Mouse (Mus musculus): Measurements from ENCODE around the gene Prr12.

Gene Prr12

DNA sequence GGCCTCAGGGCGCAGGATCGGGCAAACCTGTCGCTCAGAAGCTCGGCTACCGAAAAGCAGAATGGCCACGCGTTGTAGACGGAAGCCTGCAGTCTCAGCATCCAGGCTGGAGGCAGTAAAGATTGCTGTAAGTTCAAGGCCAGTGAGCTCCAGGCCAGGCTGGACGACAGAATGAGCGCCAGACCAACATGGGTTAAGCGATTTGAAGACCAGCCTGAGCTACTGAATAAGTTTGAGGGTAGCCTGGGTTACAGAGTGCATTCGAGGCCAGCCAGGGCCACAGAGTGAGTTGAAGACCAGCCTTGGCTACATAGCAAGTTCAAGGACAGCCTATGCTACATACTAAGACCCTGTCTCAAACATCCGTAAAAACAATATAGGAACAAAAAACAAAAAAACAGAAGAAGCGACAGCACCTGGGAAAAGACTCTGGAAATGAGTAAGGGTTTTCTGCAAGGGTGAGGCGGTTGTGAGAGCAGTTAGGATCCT lies 54.7 kb downstream of the Prr12 start:
- DNase-seq (ENCODE audit: low spot score), result no peak

GRCm38 (mm10) chr7:44997231-44997939 lies 55.3 kb downstream of the Prr12 start, which contains the start of gene Irf3:
TSS of gene Irf3 (plus strand) at chr7:44997648.
- peak; percentile 97 for DNase-seq (ENCODE audit: low spot score)

GRCm38 (mm10) chr7:44996672-44997071 lies 56.0 kb downstream of the Prr12 start:
- DNase-seq (ENCODE audit: low spot score), result no peak

GRCm38 (mm10) chr7:44986879-44987718 lies 65.6 kb downstream of the Prr12 start:
- DNase-seq (ENCODE audit: low spot score), result no peak

- DNase-seq (ENCODE audit: low spot score), result peak; percentile 99
These were observed 66.3 kb downstream of the Prr12 start, which contains the start of gene Prmt1 for GRCm38 (mm10) chr7:44986192-44986878. TSS of gene Prmt1 (minus strand) at chr7:44986568.

DNA sequence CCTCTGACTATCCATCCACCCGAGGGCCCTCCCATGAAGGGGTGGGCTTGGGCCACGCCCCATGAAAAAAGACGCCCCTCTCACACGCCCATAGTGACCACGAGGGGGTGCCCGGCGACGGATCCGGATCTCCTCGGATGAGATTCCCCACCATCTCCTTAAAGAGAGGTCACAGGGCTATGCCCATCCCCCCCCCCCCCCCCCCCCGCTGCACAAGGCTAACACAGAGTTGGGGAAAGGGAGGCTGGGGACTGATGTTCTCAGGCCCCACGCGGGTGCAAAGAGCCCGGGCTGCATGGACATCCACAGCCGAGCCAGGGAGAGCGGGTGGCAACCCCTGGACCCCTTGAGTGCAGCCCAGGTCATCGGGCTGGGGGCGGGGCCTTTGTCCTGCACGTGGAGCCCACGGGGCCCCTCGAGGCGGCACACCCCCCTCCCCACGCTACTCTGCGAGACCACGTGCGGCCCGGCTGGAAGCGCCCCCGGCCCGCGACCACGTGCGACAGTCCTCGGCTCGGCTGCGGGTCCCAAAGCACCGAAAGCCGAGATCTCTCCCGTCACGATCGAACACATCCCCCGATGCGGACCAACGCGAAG lies 67.0 kb downstream of the Prr12 start:
- peak; percentile 83 for DNase-seq (ENCODE audit: low spot score)

DNA sequence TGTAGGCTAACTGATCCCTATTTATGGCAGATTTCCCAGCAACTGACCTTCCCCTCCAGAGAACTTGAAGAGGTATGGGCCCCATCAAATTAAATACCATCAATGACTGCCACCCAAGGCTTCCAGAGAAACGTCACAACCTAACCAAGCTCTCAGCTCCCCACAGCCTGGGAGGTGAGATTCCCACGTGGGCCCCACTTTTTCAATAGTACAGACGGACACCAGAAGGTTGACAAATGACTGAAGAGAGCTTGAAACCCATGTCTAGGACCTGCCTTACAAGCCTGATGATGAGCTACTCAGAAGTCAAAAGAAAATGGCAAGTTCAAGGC lies 67.9 kb downstream of the Prr12 start:
- DNase-seq (ENCODE audit: low spot score), result no peak

DNA sequence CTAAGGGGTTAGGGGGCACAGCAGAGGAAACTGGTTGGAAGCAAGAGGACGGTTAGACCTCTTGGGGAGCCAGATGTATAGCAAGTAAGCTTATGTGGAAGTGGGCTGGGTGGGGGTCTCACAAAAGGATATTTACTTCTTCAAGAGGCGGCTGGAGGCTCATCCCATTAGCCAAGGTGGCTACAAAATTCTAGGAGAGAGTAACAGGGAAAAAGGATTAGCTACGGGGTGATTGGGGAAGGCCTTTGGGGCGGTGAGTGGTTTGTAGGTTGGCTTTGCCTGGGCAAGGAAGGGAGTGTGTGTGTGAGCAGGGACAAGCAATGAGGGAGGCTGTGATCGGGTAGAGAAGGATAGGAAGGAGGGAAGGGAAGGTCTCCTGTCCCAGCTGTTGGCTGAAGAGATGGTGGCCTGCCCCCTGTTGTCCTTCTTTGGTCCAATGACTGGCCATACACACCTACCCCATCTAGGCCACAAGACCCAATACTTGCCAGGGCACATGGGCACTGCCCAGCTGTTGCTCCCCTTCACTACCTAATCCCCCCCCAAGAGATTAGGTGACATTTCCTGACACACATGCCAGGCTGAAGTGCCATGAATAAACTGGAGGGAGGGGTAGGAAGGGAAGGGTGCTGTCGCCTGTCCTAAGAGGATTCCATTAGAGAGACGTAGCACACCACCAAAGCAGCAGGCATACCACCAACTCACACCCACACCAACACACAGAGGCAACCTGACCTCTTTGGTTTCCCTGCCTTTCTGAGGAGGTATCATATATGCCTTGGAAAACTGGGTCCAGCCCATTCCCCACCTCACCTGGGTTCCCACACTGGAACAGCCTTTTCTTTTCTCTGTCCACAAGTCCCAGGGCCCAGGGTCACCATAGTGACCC lies 68.5 kb downstream of the Prr12 start:
- no peak for DNase-seq (ENCODE audit: low spot score)

GRCm38 (mm10) chr7:44983085-44983484 lies 69.6 kb downstream of the Prr12 start:
- peak; percentile 94 for DNase-seq (ENCODE audit: low spot score)

- no peak for DNase-seq (ENCODE audit: low spot score)
These were observed 71.1 kb downstream of the Prr12 start for GRCm38 (mm10) chr7:44981539-44981938.

DNA sequence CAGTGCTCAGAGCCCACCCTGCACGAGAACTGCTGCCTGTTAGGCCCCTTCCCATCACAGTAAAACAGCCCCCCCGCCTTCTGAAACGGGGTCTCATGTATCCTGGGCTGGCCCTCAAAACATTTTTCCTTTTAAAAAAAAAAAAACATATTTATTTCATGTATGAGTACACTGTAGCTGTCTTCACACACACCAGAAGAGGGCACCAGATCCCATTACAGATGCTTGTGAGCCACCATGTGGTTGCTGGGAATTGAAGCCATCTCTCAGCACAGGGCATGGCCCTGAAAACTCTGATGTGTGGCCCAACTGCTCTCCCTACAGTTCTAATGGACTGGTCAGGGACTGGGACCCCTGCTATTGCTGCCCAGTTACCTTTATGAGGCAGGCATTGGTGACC lies 74.4 kb downstream of the Prr12 start:
- no peak for DNase-seq (ENCODE audit: low spot score)

Measured in retina, embryonic 14.5 days (tissue).